Mouse (Mus musculus): ENCODE results near the gene Caprin2.

GRCm38 (mm10) chr6:148841760-148842159 lies 54.3 kb downstream of the Caprin2 start:
- TF ChIP-seq POLR2A (IDR thresholded peaks at IDR 0.05; ENCODE audit: low read depth, low read length) = no peak
- no peak for TF ChIP-seq CTCF (IDR thresholded peaks at IDR 0.05; ENCODE audit: borderline replicate concordance, insufficient read depth, low read length)

Measured in embryonic fibroblast, embryonic 13.5 days (primary cell).